Mouse (Mus musculus) thymus, adult 2 months (tissue): ENCODE measurements around the gene Gnpat.

Source experiments
- CTCF ChIP-seq: fragments of 200-500 bp; IDR thresholded peaks from 2 replicates; pipeline ENCODE4 v1.5.1; 2012; ENCODE audit warnings: mild to moderate bottlenecking, control low read depth, low read length, moderate library complexity, borderline replicate concordance; ENCODE audit not compliant: control insufficient read depth, poor library complexity, insufficient read depth; ENCODE audit errors: extremely low read depth
- POLR2A ChIP-seq: fragments of 200-500 bp; IDR thresholded peaks from 2 replicates; pipeline ENCODE4 v1.6.1; 2012; ENCODE audit warnings: mild to moderate bottlenecking, low read length, control low read depth, moderate library complexity; ENCODE audit not compliant: control insufficient read depth, poor library complexity, insufficient read depth; ENCODE audit errors: extremely low read depth

DNA sequence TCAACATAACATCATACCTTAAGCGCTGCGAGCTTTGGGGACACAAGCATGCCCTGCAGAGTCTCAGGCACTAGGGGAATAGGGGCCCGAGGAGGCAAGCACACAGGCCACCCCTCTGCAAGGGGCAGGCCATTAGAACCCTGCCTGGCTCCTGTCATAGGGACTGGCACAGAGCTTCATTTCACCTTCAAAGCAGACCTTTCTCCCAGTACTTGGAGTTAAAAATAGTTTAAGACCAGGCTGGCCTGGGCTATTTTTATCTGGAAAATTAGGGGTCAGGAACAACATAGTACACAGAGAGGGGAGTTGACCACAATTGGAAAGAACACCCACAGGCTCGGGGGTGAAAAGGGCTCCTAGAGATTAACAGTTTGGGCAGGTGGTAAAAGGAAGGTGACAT lies 74.5 kb downstream of the Gnpat start:
- no peak for TF ChIP-seq POLR2A
- TF ChIP-seq CTCF: no peak
